Mouse (Mus musculus) adrenal gland, postnatal 36 days (tissue): ENCODE measurements at regions not wholly inside any gene's neighbourhood (a gene's known extent, or its start where the extent isn't known, plus 50 kb on each side); places are given as distances from the start of the nearest gene placed in this dataset.
A peak's percentile ranks its signal among the peaks of the same experiment; 100 is the strongest.

ENCODE experiments used
- DNase-seq, 2 experiments: peaks; one replicate each; pipeline ENCODE4 v3.0.0; 2021; ENCODE audit warnings: mixed read lengths in 1 of 2

GRCm38 (mm10) chr13:42358588-42358987, 57.3 kb downstream of the Edn1 start:
- no peak for DNase-seq

GRCm38 (mm10) chr13:42367655-42368554, 66.6 kb downstream of the Edn1 start:
- DNase-seq = no peak

- no peak for DNase-seq
Measured at GRCm38 (mm10) chr13:42369826-42370225, 68.5 kb downstream of the Edn1 start.

- DNase-seq = no peak
Measured at GRCm38 (mm10) chr13:42372201-42372600, 70.9 kb downstream of the Edn1 start.

- no peak for DNase-seq
Measured at GRCm38 (mm10) chr13:42374181-42374596, 72.9 kb downstream of the Edn1 start.

GRCm38 (mm10) chr13:42379675-42380074, 78.4 kb downstream of the Edn1 start:
- DNase-seq = no peak

- no peak for DNase-seq
Measured at GRCm38 (mm10) chr13:42383099-42383498, 81.8 kb downstream of the Edn1 start.

- DNase-seq = no peak
Measured at GRCm38 (mm10) chr13:42390389-42390788, 89.1 kb downstream of the Edn1 start.

GRCm38 (mm10) chr13:42391330-42392005, 90.2 kb downstream of the Edn1 start:
- no peak for DNase-seq

GRCm38 (mm10) chr13:42392701-42393100, 91.4 kb downstream of the Edn1 start:
- DNase-seq = no peak

GRCm38 (mm10) chr13:42394572-42394971, 93.3 kb downstream of the Edn1 start:
- no peak for DNase-seq

- DNase-seq = no peak
Measured at GRCm38 (mm10) chr13:42401513-42401912, 100.2 kb downstream of the Edn1 start.

- peak; percentile 20 to 63 for DNase-seq
Measured at GRCm38 (mm10) chr13:42403231-42404020, 102.2 kb downstream of the Edn1 start.

- DNase-seq = no peak
Measured at GRCm38 (mm10) chr13:42412652-42413282, 111.5 kb downstream of the Edn1 start.

- DNase-seq = no peak
Measured at GRCm38 (mm10) chr13:42446921-42447320, 145.6 kb downstream of the Edn1 start.

GRCm38 (mm10) chr13:42453665-42454064, 152.4 kb downstream of the Edn1 start:
- no peak for DNase-seq

- DNase-seq = no peak
Measured at GRCm38 (mm10) chr13:42459892-42460291, 158.6 kb downstream of the Edn1 start.

GRCm38 (mm10) chr13:42478825-42479224, 177.5 kb downstream of the Edn1 start:
- DNase-seq = no peak

- DNase-seq = peak in 1 of 2 experiments; percentile 5
Measured at GRCm38 (mm10) chr13:42490956-42491680, 189.3 kb upstream of the Phactr1 start.

- DNase-seq = no peak
Measured at GRCm38 (mm10) chr13:42494371-42494770, 186.1 kb upstream of the Phactr1 start.

GRCm38 (mm10) chr13:42498351-42498750, 182.1 kb upstream of the Phactr1 start:
- DNase-seq = peak; percentile 31 to 50
